Mouse (Mus musculus) heart, adult 18-20 months (tissue): ENCODE results near the gene Slc24a5. TPM values are rescaled to one million over a fixed set of nuclear protein-coding genes. Genes with fewer than 3 reads are reported as not detected.
"Not testable (repeated sequence)": the region's sequence is repeated elsewhere in the genome, so short reads cannot be mapped to it uniquely, and the experiment has no call there.

Source experiments
- DNase-seq, 2 experiments: peaks; one replicate each; pipeline ENCODE4 v3.0.0; 2021 to 2022; ENCODE audit warnings: mixed read lengths in 1 of 2
- long read RNA-seq, 2 experiments: library from polyadenylated mRNA; stranded (forward); transcript quantifications; one replicate each; pipeline ENCODE4 v2.0.0; 2021
- total RNA-seq, 2 experiments: library from RNA; stranded (reverse); gene quantifications; 2 replicates each; pipeline ENCODE4 v1.2.3; 2021

Slc24a5 gene
- total RNA-seq: under 1 TPM; 0.55 to 0.85 TPM
- long read RNA-seq, experiment 1, partial matches to known transcripts: 0 of 1 reads
- long read RNA-seq, experiment 1, other reads (novel, unspliced or antisense): 0 of 1 reads
- long read RNA-seq, experiment 2, partial matches to known transcripts: 1 of 1 reads
- long read RNA-seq, experiment 2, other reads (novel, unspliced or antisense): 0 of 1 reads

DNA sequence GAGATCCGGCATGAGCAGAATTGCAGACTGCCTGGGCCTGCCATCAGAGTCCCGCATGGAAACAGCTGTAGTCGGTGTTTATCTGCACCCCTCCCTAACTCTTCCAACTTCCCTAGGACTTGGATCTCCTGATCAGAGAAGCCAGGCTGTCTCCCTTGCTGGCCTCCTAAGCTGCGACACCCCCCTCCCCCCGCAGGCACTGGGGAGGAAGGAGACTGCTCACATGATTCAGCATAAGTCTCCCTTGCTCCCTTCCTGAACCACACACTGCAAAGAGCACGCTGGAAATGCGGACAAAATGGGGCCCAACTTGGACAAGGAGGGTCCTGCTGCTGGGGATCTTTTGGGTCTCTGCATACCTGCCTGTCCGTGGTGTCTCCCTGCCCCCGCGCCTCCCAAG lies at the start of gene Slc24a5:
TSS of gene Slc24a5 (plus strand) at position 231 of the 400 bp plus-strand sequence.
- peak; percentile 29 to 43 for DNase-seq

DNA sequence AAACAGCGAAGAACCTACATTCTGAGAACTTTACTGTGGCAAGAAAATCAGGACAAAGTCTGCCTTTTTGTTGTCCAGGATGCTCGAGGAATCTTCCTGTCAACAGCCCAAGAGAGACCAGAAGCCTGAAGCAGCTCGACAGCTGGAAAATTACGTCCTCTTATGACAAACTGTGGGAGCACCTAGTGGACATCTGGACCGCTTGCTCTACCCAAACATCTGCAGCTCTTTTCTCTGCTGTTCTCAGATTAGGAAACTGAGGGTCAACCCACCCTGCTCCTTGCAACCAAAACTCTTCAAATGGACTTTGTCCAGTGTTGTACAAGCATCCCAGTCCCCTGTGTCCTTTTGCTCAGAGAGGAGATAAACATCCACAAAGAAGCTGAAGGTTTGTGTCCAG lies 43.5 kb upstream of the Slc24a5 start:
- DNase-seq: peak; percentile 56 to 85

DNA sequence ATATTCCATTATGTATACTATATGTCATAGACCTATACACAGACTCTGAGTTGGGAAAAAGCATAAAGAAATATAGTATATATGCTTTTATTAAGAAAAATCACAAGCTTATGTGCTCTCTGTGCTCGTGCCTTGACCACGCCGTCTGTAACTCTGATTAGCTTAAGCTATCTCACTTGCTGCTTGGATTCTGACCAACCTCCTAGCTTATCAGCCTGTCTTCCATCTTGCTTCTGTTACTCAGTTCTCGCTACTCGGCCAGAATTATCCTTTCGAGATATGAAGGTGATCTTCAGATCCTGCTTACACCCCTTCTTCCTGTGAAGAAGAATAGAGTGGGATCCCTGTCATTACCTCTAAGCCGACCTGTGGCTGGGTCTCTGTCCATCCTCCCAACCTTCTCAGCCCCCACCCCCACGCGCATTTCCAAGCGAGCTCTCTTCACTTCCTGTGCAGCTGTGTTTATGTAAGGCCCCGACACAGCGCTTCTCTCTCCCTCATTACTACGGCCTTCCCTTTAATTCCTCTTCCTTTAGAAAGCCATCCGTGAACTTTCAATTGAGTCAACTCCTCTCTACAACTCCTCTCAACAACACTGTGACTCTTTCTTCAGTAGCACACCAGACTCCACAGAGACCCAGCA lies 41.4 kb upstream of the Slc24a5 start:
- DNase-seq: peak in 1 of 2 experiments; percentile 26

- DNase-seq: no peak
Measured at GRCm38 (mm10) chr2:125030591-125030990, 37.3 kb upstream of the Slc24a5 start.

DNA sequence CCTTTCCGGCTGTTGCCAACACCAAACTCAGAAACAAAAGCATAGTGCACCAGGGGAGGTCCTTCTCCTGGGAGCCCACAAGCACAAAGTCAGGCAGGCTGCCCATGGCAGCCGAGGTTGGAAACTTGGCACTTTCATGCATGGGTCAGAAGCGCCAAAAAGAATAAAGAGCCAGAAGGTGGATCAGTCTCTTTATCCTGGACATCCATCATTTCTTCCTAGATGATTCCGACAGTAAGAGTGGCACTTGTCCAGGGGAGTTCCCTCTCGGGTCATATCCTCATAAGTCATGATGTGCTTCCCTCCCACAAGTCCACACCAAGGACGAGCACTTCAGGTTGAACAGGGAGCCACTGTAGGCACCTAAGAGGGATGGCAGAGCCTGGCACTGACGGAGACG lies 36.8 kb upstream of the Slc24a5 start:
- peak in 1 of 2 experiments; percentile 7 for DNase-seq

DNA sequence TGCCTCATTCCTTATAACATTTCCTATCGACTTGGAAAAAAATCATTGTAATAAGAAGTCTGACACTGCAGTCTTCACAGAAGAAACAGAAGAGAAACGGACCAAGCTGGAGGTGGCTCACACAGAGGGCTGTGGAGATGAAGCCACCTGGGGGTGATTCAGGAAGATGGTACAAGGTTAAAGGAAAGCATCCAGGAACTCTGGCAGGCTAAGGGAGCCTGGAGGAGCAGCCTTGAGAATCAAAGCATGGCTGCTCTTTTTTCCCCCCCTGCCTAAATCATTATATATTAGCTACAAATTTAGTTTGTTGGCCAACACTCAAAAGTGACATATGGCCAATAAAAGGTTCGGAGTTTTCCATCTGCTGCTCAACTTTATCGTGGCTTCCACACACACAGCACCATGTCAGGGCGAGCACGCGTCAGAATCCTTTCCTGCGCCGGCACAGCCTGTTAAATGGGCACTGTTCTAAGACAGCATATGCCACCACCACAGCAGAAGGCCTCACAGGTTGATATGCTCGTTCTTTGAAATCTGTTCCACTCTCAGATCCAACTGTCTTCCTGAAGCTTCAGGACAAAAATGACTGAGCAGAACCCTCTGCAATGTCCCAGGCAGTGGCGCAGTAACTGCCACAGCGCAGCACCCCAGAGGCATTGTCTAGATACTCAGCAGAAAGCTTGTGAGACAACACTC lies 36.2 kb upstream of the Slc24a5 start:
- DNase-seq: no peak

DNA sequence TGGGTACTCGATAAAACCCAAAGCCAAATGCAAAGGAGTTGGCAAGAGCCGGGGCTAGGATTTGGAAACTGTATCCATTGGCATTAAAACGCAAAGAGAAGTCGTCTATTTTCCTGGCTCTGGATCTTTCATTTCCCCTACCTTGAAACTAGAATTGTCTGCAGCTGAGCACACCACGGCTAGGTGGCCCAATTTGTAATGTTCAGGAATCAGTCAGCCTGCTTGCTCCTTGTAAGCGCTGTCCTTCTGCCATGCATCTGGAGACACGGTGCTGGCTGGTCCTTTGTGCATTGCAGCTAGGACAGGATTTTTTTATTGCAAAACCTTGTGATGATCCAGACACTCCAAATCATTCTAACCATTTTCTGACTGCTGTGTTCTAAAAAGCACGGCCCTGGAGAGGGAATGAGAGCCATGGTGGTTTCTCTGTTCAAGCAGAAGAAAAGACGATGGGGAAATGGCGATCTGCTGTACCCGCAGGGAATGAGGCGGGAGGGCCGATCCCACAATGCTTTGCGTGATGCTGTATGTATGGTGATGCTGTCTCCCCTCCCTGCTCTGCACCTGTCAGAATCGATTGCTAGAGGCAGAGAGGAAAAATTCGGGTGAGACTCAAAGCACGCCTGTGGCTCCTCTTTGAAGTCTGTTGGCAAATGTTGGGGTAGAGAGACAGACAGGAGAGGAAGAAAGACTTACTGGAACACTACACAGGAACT lies 35.5 kb upstream of the Slc24a5 start:
- no peak for DNase-seq

- DNase-seq: peak in 1 of 2 experiments; percentile 15
Measured at GRCm38 (mm10) chr2:125033042-125033743, 34.7 kb upstream of the Slc24a5 start.

DNA sequence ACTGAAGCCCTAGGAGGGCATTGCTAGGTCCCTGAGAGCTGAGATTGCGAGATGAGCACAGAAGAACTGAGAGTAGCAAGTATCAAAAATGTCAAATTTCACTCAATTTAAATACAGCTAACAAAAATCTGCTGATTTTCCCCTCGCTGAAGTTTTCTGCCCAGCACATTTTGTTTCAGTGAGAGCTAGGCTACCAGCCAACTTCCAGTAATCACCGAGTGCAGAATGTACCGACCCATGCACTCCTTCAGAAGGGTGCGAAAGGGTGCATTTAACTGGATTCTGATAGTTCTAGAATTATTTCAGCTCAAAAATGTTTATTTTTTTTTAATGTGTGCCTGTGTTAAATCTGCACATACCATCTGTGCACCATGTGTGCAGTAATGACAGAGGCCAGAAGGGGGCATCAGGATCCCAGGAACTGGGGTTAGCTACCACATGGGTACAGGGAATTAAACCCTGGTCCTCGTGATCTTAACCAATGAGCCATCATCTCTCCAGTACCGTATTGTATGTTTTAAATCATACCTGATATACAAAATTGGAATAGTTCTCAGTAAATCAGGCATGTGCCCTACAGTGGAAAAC lies 12.5 kb upstream of the Slc24a5 start:
- peak in 1 of 2 experiments; percentile 5 for DNase-seq

- DNase-seq: no peak
Measured at GRCm38 (mm10) chr2:125057250-125057815, 10.6 kb upstream of the Slc24a5 start.

GRCm38 (mm10) chr2:125061451-125061850 lies 6.5 kb upstream of the Slc24a5 start:
- no peak for DNase-seq

- DNase-seq: no peak
Measured at GRCm38 (mm10) chr2:125062944-125063343, 5.0 kb upstream of the Slc24a5 start.

DNA sequence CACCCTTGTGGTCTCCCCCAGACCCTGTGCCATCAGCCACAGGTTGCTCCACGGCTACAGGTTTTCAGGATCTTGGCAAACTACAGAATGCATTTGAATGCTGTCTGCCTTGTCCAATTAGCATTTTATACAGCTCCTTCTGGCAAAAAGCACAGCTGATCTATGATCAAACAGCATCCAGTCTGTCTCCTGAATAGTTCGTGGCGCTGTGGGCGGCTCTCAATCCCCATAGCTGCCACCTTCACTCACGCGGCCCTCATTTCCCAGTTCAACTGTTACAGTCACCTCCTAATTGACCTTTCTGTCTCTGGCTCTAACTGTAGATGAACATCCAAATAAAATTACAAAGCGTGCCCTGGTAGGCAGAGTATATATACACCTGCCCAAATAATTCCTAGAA lies 551 bp upstream of the Slc24a5 start:
- DNase-seq: no peak

GRCm38 (mm10) chr2:125068696-125069095 lies 772 bp downstream of the Slc24a5 start:
- DNase-seq: no peak

DNA sequence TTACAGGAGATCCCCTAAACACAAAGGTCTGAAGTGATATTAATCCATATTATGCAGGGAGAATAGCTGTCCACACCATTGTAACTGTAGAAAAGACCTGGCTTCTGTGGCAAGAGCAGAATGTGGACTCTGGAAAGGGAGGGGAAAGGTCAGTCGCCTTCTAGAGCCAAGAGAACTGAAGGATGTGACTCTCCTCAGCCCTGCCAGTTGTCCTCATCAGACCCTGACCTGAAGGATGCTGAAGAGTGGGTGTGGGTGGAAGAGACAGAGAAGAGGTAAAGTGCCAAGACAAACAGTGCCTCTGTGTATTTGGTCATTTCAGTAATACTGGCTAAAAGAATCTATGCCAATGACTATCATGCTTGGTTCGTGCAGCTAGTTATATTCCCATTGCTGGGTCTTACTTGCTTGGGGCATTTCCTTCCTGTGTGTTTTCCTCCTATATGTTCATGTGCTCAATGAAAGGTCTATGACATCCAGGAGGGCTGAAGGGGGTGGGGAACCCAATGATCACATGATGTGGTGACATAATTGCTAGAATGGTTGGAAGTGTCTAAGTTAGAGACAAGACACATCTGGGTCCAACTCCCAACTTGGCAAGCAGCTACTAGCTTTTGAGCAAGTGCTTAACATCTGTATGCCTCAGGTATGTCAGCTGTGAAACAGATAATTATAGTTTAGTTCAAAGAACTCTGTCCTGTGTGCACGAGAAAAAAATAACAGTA lies 5.3 kb downstream of the Slc24a5 start:
- DNase-seq: peak; percentile 43 to 47

GRCm38 (mm10) chr2:125083879-125084278 lies 16.0 kb downstream of the Slc24a5 start:
- no peak for DNase-seq

GRCm38 (mm10) chr2:125088757-125089156 lies 20.8 kb downstream of the Slc24a5 start:
- no peak for DNase-seq

- not testable (repeated sequence) for DNase-seq
Measured at GRCm38 (mm10) chr2:125092123-125092522, 24.2 kb downstream of the Slc24a5 start.

DNA sequence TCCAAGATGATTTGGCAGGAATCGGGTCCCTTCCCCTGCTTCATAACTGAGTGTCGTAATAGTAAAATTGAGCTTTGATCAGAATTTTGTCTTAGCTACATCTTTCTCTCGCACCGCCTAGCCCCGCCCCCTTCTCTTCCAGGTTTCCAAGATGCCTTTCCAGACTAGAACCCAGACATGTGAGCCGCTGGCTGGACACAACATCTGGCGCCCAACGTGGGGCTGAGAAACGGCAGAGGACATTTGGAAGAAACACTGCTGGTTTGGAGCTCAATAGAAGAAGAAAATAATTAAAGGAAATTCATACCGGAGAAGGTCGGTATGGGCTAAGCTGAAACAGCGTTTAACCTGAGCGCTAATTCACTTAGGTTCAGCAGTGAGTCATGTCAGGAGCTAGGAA lies 36.6 kb downstream of the Slc24a5 start:
- DNase-seq: not testable (repeated sequence)

DNA sequence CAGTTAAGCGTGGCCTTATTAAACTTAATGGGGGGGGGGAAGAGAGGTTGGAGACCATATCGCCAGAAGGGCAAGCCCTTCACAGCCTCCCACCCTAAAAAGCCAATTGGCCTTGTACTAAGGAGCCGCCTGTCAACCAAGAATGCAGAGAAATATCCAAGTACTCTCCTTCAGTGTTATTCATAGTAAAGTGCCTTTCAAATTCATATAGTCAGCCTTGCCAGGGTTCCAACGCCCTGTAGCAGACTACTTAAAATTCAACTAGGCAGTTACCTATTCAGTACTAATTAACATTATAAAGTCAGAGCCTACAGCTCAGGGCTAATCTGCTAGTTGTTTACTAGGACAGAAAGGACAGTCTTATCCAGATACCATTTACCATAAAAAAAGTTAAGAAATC lies 38.6 kb downstream of the Slc24a5 start:
- not testable (repeated sequence) for DNase-seq
